Mouse (Mus musculus) liver, embryonic 14.5 days (tissue): ENCODE results near the gene Myo10.

Source experiments
- CTCF ChIP-seq: IDR thresholded peaks from 2 replicates; pipeline ENCODE4 v1.5.1; 2016; ENCODE audit warnings: antibody characterized with exemption, low read depth, control low read depth
- EP300 ChIP-seq: IDR thresholded peaks from 2 replicates; pipeline ENCODE4 v1.6.1; 2016; ENCODE audit warnings: antibody characterized with exemption, low read depth

- TF ChIP-seq CTCF (no peak), EP300 (no peak)
These were observed 67.9 kb downstream of the Myo10 start for GRCm38 (mm10) chr15:25690066-25690745.
